Mouse (Mus musculus) liver, embryonic 14.5 days (tissue): ENCODE measurements around the gene Cyp17a1.

Source experiments
- CTCF ChIP-seq: IDR thresholded peaks from 2 replicates; pipeline ENCODE4 v1.5.1; 2016; ENCODE audit warnings: antibody characterized with exemption, low read depth, control low read depth
- EP300 ChIP-seq: IDR thresholded peaks from 2 replicates; pipeline ENCODE4 v1.6.1; 2016; ENCODE audit warnings: antibody characterized with exemption, low read depth

- TF ChIP-seq CTCF: no peak
- no peak for TF ChIP-seq EP300
Observed at GRCm38 (mm10) chr19:46665474-46665873, 7.5 kb downstream of the Cyp17a1 start.
